Mouse (Mus musculus) neural tube, embryonic 11.5 days (tissue): ENCODE data around the gene Tacc2. TPM values are rescaled to one million over a fixed set of nuclear protein-coding genes. Genes with fewer than 3 reads are reported as not detected.

ENCODE experiments used
- ATAC-seq: fragments of 200-750 bp; cut with Nextera tagmentation; 2 replicates; pipeline ENCODE4 v1.8.0; 2017; ENCODE audit warnings: moderate number of reproducible peaks, mild to moderate bottlenecking, moderate TSS enrichment, moderate library complexity; ENCODE audit not compliant: insufficient read depth, low FRiP score, low TSS enrichment
- DNase-seq: peaks from one replicate; pipeline ENCODE4 v3.0.0-alpha.2; 2015; ENCODE audit warnings: low spot score
- H3K27ac ChIP-seq: fragments of 300-500 bp; sonication (generic); 2 replicates; pipeline ENCODE4 v1.5.1; 2014; ENCODE audit warnings: low read depth, mild to moderate bottlenecking, low read length
- H3K27me3 ChIP-seq: fragments of 300-500 bp; sonication (generic); 2 replicates; pipeline ENCODE4 v1.6.1; 2014; ENCODE audit warnings: mild to moderate bottlenecking, low read length, mixed read lengths; ENCODE audit not compliant: control insufficient read depth, insufficient read depth
- H3K36me3 ChIP-seq: fragments of 300-500 bp; sonication (generic); 2 replicates; pipeline ENCODE4 v1.6.1; 2014; ENCODE audit warnings: mild to moderate bottlenecking, low read length, moderate library complexity, mixed read lengths; ENCODE audit not compliant: control insufficient read depth, insufficient read depth
- H3K4me1 ChIP-seq: fragments of 300-500 bp; sonication (generic); 2 replicates; pipeline ENCODE4 v1.6.1; 2014; ENCODE audit warnings: low read length, mixed read lengths; ENCODE audit not compliant: control insufficient read depth, insufficient read depth
- H3K4me2 ChIP-seq: fragments of 300-500 bp; sonication (generic); 2 replicates; pipeline ENCODE4 v1.6.1; 2014; ENCODE audit warnings: low read depth, mild to moderate bottlenecking, moderate library complexity
- H3K4me3 ChIP-seq: fragments of 300-500 bp; sonication (generic); 2 replicates; pipeline ENCODE4 v1.5.1; 2014; ENCODE audit warnings: low read depth, low read length
- H3K9ac ChIP-seq: fragments of 300-500 bp; sonication (generic); 2 replicates; pipeline ENCODE4 v1.6.1; 2014; ENCODE audit warnings: mild to moderate bottlenecking, low read length
- H3K9me3 ChIP-seq: fragments of 300-500 bp; sonication (generic); 2 replicates; pipeline ENCODE4 v1.6.1; 2016; ENCODE audit warnings: low read length; ENCODE audit not compliant: control insufficient read depth
- WGBS: fragments of 180-500 bp; shearing (Covaris S2); extraction: QIAGEN DNeasy Blood & Tissue Kit; methylation state at CpG from one replicate; pipeline ENCODE4 v1.1.7; 2014; 5-methylcytosine and 5-hydroxymethylcytosine counted together
- polyA plus RNA-seq: library from polyadenylated mRNA; unstranded; fragments of >200 nt; fragmentation: Nextera tagmentation; extraction: Ambion mirVana; gene quantifications from 2 replicates; pipeline ENCODE4 v1.2.1, GENCODE M21; 2014

Gene Tacc2
- polyA plus RNA-seq, 1 experiment from 2014 or later: 62.6 TPM

DNA sequence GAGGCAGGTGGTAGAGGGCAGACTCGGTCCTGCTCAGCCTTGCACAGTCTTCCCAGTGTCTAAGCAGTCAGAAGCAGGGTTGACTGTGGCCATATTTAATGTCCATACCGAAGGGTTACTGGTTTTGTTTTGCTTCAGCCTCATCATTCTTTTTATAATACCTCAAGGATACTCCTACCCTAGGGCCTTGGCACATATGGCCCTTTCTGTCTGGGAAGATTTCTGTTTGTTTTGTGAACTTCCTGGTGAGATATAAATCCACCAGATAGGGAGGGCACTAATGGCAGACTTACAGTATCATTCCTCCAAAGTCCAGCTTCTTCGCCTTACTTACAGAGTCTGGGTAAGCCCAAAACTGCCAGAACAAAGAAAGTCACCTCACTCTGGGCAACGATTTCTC is 150.3 kb downstream of the Tacc2 start:
- no peaks in the 10 kb centered on the region for H3K9me3 ChIP-seq
- peaks cover 3% of the 10 kb centered on the region; the same call in 1 of the 2 replicates for H3K36me3 ChIP-seq
- no peak overlapping the region for H3K9ac ChIP-seq
- DNase-seq (no peak), ATAC-seq (no peak)
- WGBS: 89% methylated on average over 4 of the region's 4 CpGs
- H3K4me2 ChIP-seq: no peak overlapping the region
- H3K27me3 ChIP-seq: no peaks in the 10 kb centered on the region
- H3K4me3 ChIP-seq: no peak overlapping the region
- H3K27ac ChIP-seq: no peak overlapping the region
- no peaks in the 10 kb centered on the region for H3K4me1 ChIP-seq

DNA sequence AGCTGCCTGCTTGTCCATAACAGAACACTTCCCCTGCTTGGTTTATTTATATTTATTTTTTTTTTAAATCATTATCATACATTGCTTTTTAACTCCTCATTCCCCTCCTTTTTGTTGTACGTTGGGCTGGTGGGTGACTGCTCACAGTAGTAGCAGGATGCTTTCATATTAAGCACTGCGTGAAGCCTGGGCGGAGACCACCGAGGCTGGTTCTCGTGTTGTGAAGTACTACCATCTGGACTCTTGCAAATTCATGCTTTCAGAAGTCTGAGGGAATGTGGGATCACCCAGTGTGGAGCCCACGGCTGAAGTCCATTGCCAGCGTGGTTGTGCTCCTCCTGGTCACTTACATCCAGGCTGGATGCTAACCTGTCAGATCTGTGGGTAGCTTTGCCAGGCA is 154.6 kb downstream of the Tacc2 start:
- no peak for DNase-seq
- ATAC-seq: no peak
- Histone ChIP-seq H3K36me3 (peaks cover 5% of the 10 kb centered on the region; the same call in 1 of the 2 replicates), H3K9ac (no peak overlapping the region), H3K4me3 (no peak overlapping the region), H3K4me2 (no peak overlapping the region), H3K27ac (no peak overlapping the region), H3K4me1 (no peaks in the 10 kb centered on the region), H3K9me3 (no peaks in the 10 kb centered on the region), H3K27me3 (no peaks in the 10 kb centered on the region)
- 81% methylated on average over 7 of the region's 7 CpGs for WGBS

DNA sequence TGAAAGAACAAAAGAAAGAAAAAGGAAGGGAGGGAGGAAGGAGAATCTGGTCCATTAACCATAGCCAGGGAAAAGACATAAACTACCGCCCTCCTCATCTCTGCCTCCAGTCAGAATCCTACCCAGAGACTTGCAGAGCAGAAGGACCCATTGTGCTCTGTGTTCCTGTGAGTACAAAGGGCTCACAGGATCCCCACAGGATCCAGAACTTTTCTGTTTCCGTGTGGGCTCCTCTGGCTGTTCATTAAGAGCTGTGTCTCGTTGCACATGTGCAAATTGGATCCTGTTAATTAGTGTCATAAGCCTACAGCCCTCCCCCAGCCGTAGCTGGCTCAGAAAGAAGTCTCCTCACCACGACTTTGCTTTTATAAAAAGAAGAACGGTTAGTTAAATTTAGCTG is 155.7 kb downstream of the Tacc2 start:
- H3K36me3 ChIP-seq: peaks cover 6% of the 10 kb centered on the region
- DNase-seq: no peak
- no peaks in the 10 kb centered on the region for H3K9me3 ChIP-seq
- no peak overlapping the region for H3K9ac ChIP-seq
- ATAC-seq: no peak
- H3K4me2 ChIP-seq: no peak overlapping the region
- no peaks in the 10 kb centered on the region for H3K27me3 ChIP-seq
- H3K4me1 ChIP-seq: no peaks in the 10 kb centered on the region
- H3K27ac ChIP-seq: no peak overlapping the region
- H3K4me3 ChIP-seq: no peak overlapping the region
- 75% methylated on average over 6 of the region's 6 CpGs for WGBS

DNA sequence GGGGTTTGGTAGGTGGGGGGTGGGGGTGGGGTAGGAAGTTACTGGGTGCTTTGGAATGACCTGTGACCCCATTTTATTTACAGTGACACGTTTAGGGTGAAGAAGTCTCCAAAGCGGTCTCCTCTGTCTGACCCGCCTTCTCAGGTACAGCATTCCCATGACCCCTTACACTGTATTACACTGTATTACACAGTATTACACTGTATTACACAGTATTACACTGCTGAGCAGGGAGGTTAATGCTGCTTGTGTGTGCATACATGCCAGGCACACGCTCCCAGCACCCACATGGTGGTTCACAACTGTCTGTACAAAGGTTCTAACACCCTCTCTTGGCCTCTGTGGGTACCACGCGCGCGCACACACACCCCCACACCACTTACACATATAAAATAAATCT is 156.2 kb downstream of the Tacc2 start:
- Histone ChIP-seq H3K9me3 (no peaks in the 10 kb centered on the region), H3K36me3 (peaks cover 8% of the 10 kb centered on the region), H3K4me2 (no peak overlapping the region), H3K27ac (no peak overlapping the region), H3K4me3 (no peak overlapping the region), H3K4me1 (no peaks in the 10 kb centered on the region), H3K27me3 (no peaks in the 10 kb centered on the region), H3K9ac (no peak overlapping the region)
- DNase-seq (no peak), ATAC-seq (no peak)
- 93% methylated on average over 8 of the region's 8 CpGs for WGBS

DNA sequence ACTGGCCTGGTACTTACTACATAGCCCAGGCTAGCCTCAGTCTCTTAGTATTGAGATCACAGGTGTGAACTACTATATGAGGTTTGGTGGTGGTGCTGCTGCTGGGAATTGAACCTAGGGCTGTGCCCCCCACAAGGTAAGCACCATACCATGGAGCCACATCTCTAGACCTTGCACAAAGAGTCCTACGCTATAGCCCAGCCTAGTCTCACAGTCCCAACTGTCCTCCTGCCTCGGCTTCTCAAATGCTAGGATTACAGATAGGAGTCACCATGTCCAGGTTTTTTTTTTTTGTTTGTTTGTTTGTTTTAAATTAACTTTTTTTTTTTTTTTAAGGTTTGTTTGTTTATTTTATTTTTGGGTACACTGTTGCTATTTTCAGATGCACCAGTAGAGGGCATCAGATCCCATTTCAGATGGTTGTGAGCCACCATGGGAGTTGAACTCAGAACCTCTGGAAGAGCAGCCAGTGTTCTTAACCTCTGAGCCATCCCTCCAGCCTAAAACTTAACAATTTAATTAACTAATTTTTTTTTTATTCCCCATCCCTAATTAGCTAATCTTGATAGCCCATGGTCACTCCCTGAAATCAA is 157.1 kb downstream of the Tacc2 start:
- Histone ChIP-seq H3K4me1 (no peaks in the 10 kb centered on the region), H3K27me3 (no peaks in the 10 kb centered on the region), H3K36me3 (peaks cover 4% of the 10 kb centered on the region), H3K4me2 (no peak overlapping the region), H3K4me3 (no peak overlapping the region), H3K27ac (no peak overlapping the region), H3K9me3 (no peaks in the 10 kb centered on the region), H3K9ac (no peak overlapping the region)
- no peak for ATAC-seq
- 89% methylated on average over 2 of the region's 2 CpGs for WGBS
- DNase-seq: no peak

DNA sequence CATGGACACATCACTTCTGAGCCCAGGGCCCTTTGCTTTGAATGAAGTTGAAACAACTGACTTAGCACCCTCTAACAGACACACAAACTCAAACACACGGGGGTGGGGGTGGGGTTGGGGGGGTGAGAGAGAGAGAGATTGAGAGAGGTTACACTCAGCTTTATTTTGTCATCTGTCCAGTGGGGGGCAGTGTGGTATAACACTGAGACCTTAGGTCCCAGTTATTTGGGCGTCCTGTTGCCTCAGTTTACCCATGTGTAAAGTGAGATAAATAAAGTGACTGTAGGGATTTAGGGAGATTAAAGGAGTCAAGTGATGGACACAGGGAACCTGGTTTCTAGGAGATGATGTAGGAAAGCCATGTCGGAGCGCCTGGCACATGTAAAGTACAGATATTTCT is 163.9 kb downstream of the Tacc2 start:
- Histone ChIP-seq H3K4me2 (no peak overlapping the region), H3K4me1 (no peaks in the 10 kb centered on the region), H3K4me3 (no peak overlapping the region), H3K36me3 (peaks cover 14% of the 10 kb centered on the region), H3K9ac (no peak overlapping the region), H3K27me3 (no peaks in the 10 kb centered on the region), H3K27ac (no peak overlapping the region), H3K9me3 (no peaks in the 10 kb centered on the region)
- whole genome bisulfite sequencing: 84% methylated on average over 4 of the region's 4 CpGs
- ATAC-seq (no peak), DNase-seq (no peak)

DNA sequence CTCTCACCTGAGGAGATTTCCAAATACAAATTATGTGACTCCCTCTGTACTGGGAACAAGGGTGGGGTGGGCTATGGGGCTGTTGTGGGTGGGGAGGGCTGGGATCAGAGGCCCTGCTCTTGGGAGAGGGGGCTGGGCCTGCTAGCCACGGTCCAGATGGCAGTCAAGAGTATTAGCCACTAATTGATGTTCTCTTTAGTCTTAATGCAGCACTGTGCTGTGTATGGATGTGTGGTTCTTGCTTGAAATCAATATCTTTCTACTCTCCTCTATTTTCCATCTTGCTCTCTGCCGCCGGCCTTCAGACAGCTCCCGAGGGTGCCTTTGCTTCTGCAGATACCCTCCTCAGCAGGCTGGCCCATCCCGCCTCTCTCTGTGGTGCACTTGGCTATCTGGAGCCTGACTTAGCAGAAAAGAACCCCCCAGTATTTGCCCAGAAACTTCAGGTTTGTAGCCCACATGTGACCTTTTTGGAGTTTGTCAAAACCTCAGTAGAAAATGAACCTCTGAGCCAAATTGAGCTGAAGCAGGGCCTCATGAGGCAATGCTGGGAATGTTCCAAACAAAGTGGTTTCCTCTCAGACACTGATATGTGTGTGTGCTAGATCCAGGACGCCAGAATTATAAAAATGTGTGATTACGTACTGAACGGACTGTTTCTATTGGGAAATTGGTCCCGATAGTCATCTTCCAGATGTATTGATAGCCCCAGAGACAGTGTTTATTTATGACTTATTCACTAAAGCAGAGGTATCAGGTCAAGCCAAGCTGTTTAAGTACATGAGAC is 166.2 kb downstream of the Tacc2 start:
- peaks cover 10% of the 10 kb centered on the region for H3K36me3 ChIP-seq
- no peaks in the 10 kb centered on the region for H3K4me1 ChIP-seq
- no peak for ATAC-seq
- no peak for DNase-seq
- H3K4me2 ChIP-seq: no peak overlapping the region
- WGBS: 87% methylated on average over 9 of the region's 9 CpGs
- H3K4me3 ChIP-seq: no peak overlapping the region
- no peak overlapping the region for H3K27ac ChIP-seq
- H3K27me3 ChIP-seq: no peaks in the 10 kb centered on the region
- H3K9me3 ChIP-seq: no peaks in the 10 kb centered on the region
- H3K9ac ChIP-seq: no peak overlapping the region

DNA sequence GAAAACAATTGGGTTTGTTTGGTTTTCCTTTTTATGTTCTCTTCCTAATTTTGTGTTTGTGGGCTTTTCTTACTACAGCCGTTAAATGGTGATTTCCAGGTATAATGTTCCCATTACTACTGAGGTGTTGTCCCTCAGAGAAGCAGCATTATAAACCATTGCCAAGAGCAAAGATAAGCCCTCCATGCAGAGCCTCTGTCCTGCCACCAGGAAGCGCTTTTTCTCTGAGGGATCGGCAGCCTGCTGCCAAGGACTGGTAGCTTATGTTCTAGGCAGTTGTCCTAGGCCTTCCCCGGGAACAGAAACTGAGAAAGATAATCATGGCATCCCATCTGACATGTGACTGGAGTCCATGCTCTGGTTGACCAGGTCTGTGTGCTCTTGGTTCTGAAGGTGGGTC is 171.9 kb downstream of the Tacc2 start:
- no peaks in the 10 kb centered on the region for H3K9me3 ChIP-seq
- peak overlapping the region; percentile 34; the same call in 1 of the 2 replicates for H3K27ac ChIP-seq
- no peak overlapping the region for H3K4me3 ChIP-seq
- H3K4me1 ChIP-seq: peaks cover 17% of the 10 kb centered on the region
- WGBS: 92% methylated on average over 4 of the region's 4 CpGs
- H3K27me3 ChIP-seq: no peaks in the 10 kb centered on the region
- H3K4me2 ChIP-seq: no peak overlapping the region
- H3K9ac ChIP-seq: no peak overlapping the region
- peaks cover 8% of the 10 kb centered on the region for H3K36me3 ChIP-seq
- no peak for DNase-seq
- no peak for ATAC-seq
